Mouse (Mus musculus) right cerebral cortex, postnatal 4 days (tissue): ENCODE data around the gene Btd.

ENCODE experiments used
- DNase-seq: peaks from one replicate; pipeline ENCODE4 v3.0.0-alpha.2; 2022

Btd gene

GRCm38 (mm10) chr14:31666931-31667705 lies 26.3 kb downstream of the Btd start:
- DNase-seq: no peak

GRCm38 (mm10) chr14:31667741-31668140 lies 26.9 kb downstream of the Btd start:
- DNase-seq: no peak

GRCm38 (mm10) chr14:31668326-31668725 lies 27.5 kb downstream of the Btd start:
- DNase-seq: no peak

- no peak for DNase-seq
Observed at GRCm38 (mm10) chr14:31669161-31669611, 28.4 kb downstream of the Btd start.

- DNase-seq: no peak
Observed at GRCm38 (mm10) chr14:31669642-31670490, 29.0 kb downstream of the Btd start.

- DNase-seq: no peak
Observed at GRCm38 (mm10) chr14:31671635-31672320, 30.9 kb downstream of the Btd start.

- DNase-seq: no peak
Observed at GRCm38 (mm10) chr14:31680656-31681055, 39.8 kb downstream of the Btd start.

- no peak for DNase-seq
Observed at GRCm38 (mm10) chr14:31681291-31681690, 40.5 kb downstream of the Btd start.

GRCm38 (mm10) chr14:31681931-31682555 lies 41.2 kb downstream of the Btd start:
- no peak for DNase-seq

- no peak for DNase-seq
Observed at GRCm38 (mm10) chr14:31683610-31684009, 42.8 kb downstream of the Btd start.

GRCm38 (mm10) chr14:31684343-31685040 lies 43.7 kb downstream of the Btd start:
- no peak for DNase-seq

GRCm38 (mm10) chr14:31685680-31686079 lies 44.9 kb downstream of the Btd start:
- no peak for DNase-seq

GRCm38 (mm10) chr14:31686231-31686630 lies 45.4 kb downstream of the Btd start:
- no peak for DNase-seq

- DNase-seq: no peak
Observed at GRCm38 (mm10) chr14:31692536-31692935, 51.7 kb downstream of the Btd start.

GRCm38 (mm10) chr14:31696206-31696984 lies 55.6 kb downstream of the Btd start:
- no peak for DNase-seq

GRCm38 (mm10) chr14:31696985-31697303 lies 56.1 kb downstream of the Btd start:
- no peak for DNase-seq

GRCm38 (mm10) chr14:31697346-31697745 lies 56.5 kb downstream of the Btd start:
- no peak for DNase-seq

- DNase-seq: no peak
Observed at GRCm38 (mm10) chr14:31697755-31698154, 56.9 kb downstream of the Btd start.

GRCm38 (mm10) chr14:31700376-31700775 lies 59.5 kb downstream of the Btd start:
- DNase-seq: no peak

GRCm38 (mm10) chr14:31709343-31709742 lies 68.5 kb downstream of the Btd start:
- DNase-seq: no peak

GRCm38 (mm10) chr14:31715669-31716068 lies 74.8 kb downstream of the Btd start:
- no peak for DNase-seq

- DNase-seq: no peak
Observed at GRCm38 (mm10) chr14:31717360-31717759, 76.5 kb downstream of the Btd start.
